Mouse (Mus musculus): ENCODE data around the gene Lpar3. TPM values are rescaled to one million over a fixed set of nuclear protein-coding genes. Genes with fewer than 3 reads are reported as not detected.
A peak's percentile ranks its signal among the peaks of the same experiment; 100 is the strongest.

Gene Lpar3
- total and polyA plus RNA-seq, 3 experiments, result 0.10 to 0.76 (median 0.12) TPM

DNA sequence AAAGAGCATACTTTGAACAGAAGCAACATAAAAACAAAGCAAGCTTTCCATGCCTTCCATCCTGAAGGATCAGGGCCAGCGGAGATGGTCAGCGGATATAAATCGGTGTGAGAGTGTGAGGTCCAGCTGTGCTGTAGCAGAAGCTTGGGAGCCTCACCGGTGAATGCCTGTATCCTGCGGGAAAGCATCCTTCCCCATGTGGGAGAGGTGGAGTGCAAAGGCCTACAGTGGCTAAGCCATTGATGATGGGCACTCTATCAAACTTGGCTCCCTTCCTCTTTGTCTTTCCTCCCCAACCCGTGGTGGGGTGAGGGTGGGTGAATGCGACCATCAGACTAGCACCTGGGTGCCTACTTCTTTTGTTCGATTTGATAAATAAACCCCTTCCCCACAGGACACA is 88.8 kb downstream of the Lpar3 start:
- no peak for DNase-seq

- no peak for DNase-seq
Measured at GRCm38 (mm10) chr3:146311121-146311538, 90.4 kb downstream of the Lpar3 start.

DNA sequence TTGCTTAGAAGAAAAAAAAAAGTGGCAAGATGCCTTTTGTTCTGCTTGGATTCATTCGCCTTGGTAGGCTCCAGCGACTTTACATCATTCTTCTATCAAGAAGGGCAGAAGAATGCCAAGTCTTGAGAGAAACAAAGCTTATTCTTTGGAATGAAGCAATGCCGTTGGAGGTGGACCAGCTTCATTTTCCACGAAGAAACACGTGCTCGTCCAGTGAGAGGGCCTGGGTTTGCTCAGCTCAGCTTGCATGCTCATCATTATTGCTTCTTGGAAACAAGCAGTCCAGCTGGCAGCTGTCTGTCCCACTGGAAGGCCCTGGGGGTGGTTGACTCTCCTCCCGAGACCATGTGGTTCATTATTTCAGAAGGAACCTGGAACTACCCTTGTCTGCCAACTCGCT is 94.7 kb downstream of the Lpar3 start:
- no peak for DNase-seq

DNA sequence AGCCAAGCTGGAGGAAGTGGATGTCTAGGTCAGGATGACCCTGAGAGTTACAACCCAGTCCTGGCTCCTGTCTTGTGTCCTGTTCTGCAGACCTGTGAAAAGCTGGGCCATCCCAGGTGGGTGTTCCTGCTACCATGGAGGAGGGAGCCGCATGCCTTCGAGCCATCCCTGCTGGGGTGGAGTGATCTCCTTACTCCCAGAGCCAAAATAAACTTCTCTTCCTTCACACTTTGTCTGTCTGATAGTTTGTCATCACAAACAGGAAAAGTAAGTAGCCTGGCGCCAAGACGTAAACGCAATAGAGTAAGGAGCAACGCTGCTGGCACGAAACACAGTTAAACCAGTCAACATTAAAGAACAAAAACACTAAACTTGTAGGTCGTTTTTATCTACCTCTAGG is 95.5 kb downstream of the Lpar3 start:
- no peak for DNase-seq

DNA sequence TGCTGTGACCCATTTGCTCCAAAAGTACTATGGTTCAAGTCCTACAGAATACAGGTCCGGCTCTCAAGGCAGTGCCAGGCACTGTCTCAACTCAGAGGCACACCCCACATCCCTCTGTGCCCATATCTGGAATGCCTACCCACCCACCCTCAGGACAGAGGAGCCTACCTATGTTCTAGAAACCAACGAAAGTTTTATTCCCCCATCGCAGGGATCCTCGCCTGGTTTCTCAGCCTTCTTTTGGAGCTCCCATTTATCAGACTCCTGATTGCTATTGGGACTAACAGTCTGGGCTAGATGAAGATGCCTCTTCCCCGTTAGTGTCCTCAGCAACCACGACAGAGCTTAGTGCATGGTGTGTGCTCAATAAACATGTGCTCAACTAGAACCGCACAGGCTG is 96.6 kb downstream of the Lpar3 start:
- no peak for DNase-seq

GRCm38 (mm10) chr3:146317911-146318310 is 97.1 kb downstream of the Lpar3 start:
- DNase-seq, result no peak

DNA sequence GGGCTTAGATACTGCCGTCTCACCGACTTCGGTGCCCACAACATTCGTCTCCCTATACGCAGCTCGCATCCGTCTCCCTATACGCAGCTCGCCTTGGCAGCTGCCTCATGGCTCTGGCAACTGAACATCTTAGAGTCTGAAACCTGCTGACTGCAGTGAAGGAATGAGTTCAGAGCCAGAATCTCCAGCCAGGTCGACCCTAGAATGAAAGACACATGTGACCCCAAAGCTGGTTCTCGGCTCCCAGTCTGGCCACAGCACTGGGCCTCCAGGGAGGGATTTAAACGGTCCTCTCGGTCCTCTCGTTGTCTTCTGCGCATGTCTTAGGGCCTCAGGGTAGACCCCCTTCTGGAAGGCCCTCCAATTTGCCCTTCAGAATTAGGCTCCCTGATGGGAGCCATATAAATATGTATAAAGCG is 97.8 kb downstream of the Lpar3 start:
- DNase-seq, result no peak

DNA sequence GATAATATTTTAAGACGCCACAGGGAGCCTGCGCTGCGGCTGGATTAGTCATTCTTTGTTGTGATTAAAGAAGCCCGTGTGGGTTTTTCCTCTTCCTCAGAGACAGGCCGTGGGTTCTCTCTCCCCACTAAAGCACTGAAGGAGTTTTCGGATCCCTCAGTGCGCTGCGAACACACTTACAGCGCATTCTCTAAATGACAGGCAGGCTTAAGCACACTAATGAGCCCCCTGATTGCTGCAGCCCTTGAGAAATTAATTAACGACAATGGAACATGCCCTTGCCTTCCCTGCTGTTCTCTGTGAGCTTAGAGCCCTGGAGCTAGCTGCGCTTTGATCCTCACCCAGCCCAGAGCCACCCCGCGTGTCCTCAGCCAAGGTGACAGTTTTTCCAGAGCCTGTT is 98.2 kb downstream of the Lpar3 start:
- peak; percentile 13 for DNase-seq

DNA sequence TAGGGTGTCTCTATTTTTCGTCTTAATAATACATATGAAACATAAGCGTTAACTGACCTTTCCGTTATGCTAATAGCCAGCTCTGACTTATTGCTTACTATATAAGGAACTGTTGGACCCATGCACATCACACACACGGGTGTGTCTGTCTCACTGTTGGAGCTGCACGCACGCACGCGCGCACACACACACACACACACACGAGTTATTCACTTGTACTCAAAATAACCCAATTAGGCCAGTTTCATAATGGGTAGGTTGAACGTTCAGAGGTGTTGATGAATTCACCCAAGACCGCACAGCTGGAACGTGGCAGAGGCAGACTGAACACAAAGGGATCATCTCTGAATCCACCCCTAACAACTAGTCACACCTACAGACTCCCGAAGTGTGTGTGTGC is 98.7 kb downstream of the Lpar3 start:
- no peak for DNase-seq

GRCm38 (mm10) chr3:146324949-146325348 is 104.2 kb downstream of the Lpar3 start:
- DNase-seq, result no peak

DNA sequence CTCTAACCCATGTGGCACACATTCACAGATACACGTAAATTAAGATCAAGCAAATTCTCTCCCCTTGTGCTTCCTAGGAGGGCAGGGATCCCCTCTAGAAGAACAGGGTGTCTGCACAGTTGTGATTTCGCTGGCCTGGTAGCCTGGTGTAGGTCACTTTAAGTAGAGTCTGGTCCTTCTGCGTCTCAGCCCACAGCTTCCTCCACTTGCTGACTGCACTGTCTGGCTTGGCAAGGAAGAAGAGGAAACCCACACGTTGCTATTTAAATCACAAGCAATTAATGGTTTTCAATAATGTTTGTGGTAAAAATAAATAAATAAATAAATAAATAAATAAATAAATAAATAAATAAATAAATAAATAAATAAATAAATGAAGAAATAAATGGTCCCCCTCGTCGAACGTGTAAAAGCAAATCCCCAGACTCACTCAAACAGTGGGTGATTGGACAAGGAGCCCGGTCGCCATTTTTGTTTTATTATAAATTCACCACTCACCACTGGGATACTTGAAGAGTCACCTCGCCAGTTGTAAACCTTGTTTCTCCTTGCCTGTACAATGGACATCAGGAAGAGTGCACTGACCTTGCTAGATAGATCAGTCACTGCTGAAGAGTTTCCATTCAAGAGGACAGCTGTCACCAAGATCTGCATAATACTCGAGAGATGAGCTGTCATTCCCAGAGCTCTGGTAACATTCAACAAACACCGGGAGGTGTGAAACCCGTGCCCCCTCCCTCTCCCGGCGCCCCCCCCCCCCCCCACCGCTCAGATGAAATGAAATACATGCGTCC is 106.2 kb downstream of the Lpar3 start:
- no peak for DNase-seq

DNA sequence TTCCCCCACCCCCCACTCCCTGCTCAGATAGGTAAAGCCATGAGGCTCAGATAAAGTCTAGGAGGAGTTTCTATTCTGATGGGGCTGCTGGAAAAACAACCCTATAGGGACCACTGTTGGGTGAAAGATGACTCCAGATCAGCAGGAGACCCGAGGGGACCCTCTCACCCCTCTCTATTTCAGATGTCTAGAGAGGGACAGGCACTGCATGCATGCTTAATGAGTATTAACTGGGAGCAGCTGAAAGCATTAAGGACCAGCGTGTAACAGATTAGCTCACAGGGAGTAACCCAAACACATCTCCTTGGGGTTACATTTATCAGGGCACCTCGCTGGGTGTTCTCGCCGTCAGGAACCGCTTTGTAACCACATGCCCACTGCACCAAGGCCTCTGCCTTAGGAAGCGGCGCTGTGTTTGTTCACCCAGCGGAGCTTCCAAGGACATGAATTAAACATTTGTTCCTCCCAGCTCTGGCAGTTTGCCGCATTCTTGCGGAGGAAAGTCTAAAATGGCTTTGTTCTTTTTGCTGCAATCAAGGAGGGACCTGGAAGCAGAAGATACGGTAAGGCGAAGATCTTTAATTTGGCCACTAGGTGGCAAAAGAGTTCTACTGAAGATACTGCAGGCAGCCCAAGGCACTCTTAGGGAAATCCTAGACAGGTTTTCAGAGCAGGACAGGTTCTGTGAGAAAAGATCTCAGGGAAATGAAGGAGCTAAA is 106.9 kb downstream of the Lpar3 start:
- peak; percentile 80 for DNase-seq

- DNase-seq, result peak; percentile 45
Measured at GRCm38 (mm10) chr3:146328749-146329148, 108.0 kb downstream of the Lpar3 start.

DNA sequence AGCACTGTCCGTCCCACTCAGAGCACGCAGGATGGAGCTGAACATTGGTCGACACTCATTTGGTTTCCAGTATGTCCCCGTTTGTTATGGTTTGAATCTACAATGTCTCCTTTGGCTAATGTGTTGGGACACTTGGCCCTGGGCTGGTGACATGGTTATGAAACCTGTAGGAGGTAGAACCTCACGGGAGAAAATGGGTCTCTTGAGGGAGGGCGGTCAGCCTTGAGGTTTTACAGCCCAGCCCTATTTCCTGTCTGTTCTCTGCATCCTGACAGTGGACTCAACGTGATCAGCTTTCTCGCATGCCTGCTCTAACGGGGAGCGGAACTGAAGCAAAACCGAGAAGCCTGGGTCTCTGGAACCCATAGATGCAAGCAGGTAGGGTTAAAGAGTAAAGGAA is 111.1 kb downstream of the Lpar3 start:
- DNase-seq, result no peak

- no peak for DNase-seq
Measured at GRCm38 (mm10) chr3:146333270-146333669, 112.5 kb downstream of the Lpar3 start.

DNA sequence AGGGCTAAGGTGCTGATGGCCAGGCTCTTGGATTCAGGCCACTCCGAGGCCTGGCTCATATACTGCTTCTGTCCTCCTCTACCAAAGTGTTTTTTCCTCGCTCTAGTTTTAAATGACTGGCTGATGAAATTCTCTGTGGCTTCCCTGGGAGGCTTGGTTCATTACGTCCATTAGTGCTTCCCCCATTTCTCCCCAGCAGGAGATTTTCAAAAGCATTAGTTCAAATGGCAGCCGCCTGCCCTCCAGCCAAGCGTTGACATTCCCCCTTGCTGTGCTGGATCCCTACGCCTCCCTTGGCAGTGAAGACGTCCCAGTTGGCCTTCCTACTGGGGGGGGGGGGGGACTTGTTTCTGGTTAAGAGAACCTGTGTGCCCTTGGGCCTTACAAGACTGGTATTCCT is 113.3 kb downstream of the Lpar3 start:
- no peak for DNase-seq

Other genes with a start within 250 kb of the Lpar3 start
- gene Syde2, start 233.1 kb upstream of the Lpar3 start, total RNA-seq (2021), result 1 to 10 TPM; 4.2 to 6.8 TPM
- gene Syde2, start 233.1 kb upstream of the Lpar3 start, polyA plus RNA-seq (2012; rRNA removed), result 4.2 and 5.0 TPM in 2 replicates
- not detected for gene Wdr63, start 112.8 kb upstream of the Lpar3 start, total RNA-seq (2021)
- not detected in 2 replicates for gene Wdr63, start 112.8 kb upstream of the Lpar3 start, polyA plus RNA-seq (2012; rRNA removed)
- not detected for gene Mcoln3, start 103.5 kb upstream of the Lpar3 start, total RNA-seq (2021)
- gene Mcoln3, start 103.5 kb upstream of the Lpar3 start, polyA plus RNA-seq (2012; rRNA removed), result not detected in 2 replicates
- gene Mcoln2, start 71.1 kb upstream of the Lpar3 start, total RNA-seq (2021), result not detected
- gene Mcoln2, start 71.1 kb upstream of the Lpar3 start, polyA plus RNA-seq (2012; rRNA removed), result not detected in 2 replicates
- gene Ssx2ip, start 183.7 kb downstream of the Lpar3 start, total RNA-seq (2021), result 10 to 100 TPM in 1 of 2 experiments, 1 to 10 TPM in 1; 5.1 to 10.1 TPM
- 1.5 and 1.6 TPM in 2 replicates for gene Ssx2ip, start 183.7 kb downstream of the Lpar3 start, polyA plus RNA-seq (2012; rRNA removed)
- 1 to 10 TPM; 9.4 to 9.6 TPM for gene Ctbs, start 228.8 kb downstream of the Lpar3 start, total RNA-seq (2021)
- 2.7 and 3.2 TPM in 2 replicates for gene Ctbs, start 228.8 kb downstream of the Lpar3 start, polyA plus RNA-seq (2012; rRNA removed)

Data from adrenal gland, adult 2 months (tissue).